ENCODE assay signal across 17 mouse cellular contexts in the genomic region with DNA sequence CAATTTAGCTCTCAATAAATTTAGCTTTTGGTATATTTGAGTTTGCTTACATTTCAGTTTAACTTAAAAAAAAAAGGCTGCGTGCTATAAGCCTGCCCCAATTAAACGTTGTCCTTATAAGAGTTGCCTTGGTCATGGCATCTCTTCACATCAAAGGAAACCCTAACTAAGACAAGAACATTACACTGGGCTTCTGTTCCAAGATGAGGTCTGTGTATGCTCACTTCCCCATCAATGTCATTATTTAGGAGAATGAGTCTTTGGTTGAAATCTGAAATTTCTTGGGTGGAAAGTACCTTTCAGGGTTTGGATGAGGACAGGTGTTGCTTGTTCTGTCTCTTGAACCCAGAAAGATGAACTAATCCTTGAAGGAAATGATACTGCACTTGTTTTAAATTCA.
"Had no signal": no experiment of that assay in that cellular context is flagged by ENCODE, and none has a peak within 500 bp of the region (broad histone marks: within the 10 kb centered on the region; RNA-seq: fewer than 3 reads in every experiment).

No protein-coding gene starts in this region.

- H3K4me2 ChIP-seq: neural tube, embryonic 12.5 days; neural tube, embryonic 13.5 days; neural tube, embryonic 15.5 days; stomach, embryonic 15.5 days had no signal

- H3K9me3 ChIP-seq: neural tube, embryonic 12.5 days; neural tube, embryonic 13.5 days; neural tube, embryonic 15.5 days; stomach, embryonic 15.5 days had no signal

- H3K27ac ChIP-seq: neural tube, embryonic 12.5 days; neural tube, embryonic 13.5 days; neural tube, embryonic 15.5 days; stomach, embryonic 15.5 days; stomach, postnatal 0 days had no signal

- H3K27me3 ChIP-seq: neural tube, embryonic 12.5 days; neural tube, embryonic 13.5 days; neural tube, embryonic 15.5 days; stomach, embryonic 15.5 days had no signal

- H3K4me3 ChIP-seq: neural tube, embryonic 12.5 days; neural tube, embryonic 13.5 days; neural tube, embryonic 15.5 days; stomach, embryonic 15.5 days had no signal

- H3K36me3 ChIP-seq: neural tube, embryonic 12.5 days; neural tube, embryonic 13.5 days; neural tube, embryonic 15.5 days; stomach, embryonic 15.5 days had no signal

- H3K9ac ChIP-seq: neural tube, embryonic 12.5 days; neural tube, embryonic 13.5 days; neural tube, embryonic 15.5 days; stomach, embryonic 15.5 days had no signal

- H3K4me1 ChIP-seq: neural tube, embryonic 12.5 days; neural tube, embryonic 13.5 days; stomach, embryonic 15.5 days had no signal

- DNase-seq: retina, postnatal 1 day; right cerebral cortex, adult 18-20 months; right cerebral cortex, postnatal 14 days; right cerebral cortex, postnatal 25 days; right cerebral cortex, postnatal 4 days; spleen, adult 18-20 months; thymus, adult 18-20 months; thymus, adult 2 months; thymus, postnatal 14 days; thymus, postnatal 25 days; thymus, postnatal 36 days; thymus, postnatal 4 days had no signal
